Mouse (Mus musculus) hematopoietic stem cell, adult 5-6 weeks (primary cell): ENCODE results near the gene Ndufa11. TPM values are rescaled to one million over a fixed set of nuclear protein-coding genes. Genes with fewer than 3 reads are reported as not detected.

ENCODE experiments used
- ATAC-seq, 2 experiments: fragments of 125-278 bp in 1 of 2; replicated peaks in 1 of 2; 2 replicates each; pipeline ENCODE4 v1.8.0; 2016 to 2017; ENCODE audit warnings: inconsistent platforms in 2 of 2, mild to moderate bottlenecking in 2 of 2, moderate number of reproducible peaks in 2 of 2, low read depth in 1 of 2, moderate TSS enrichment in 1 of 2; ENCODE audit not compliant: low FRiP score in 2 of 2, poor library complexity in 2 of 2, severe bottlenecking in 2 of 2, insufficient read depth in 1 of 2, low TSS enrichment in 1 of 2
- total RNA-seq: library from RNA; stranded (forward); fragments of 172-1452, 232-1000 nt; gene quantifications from 2 replicates; pipeline ENCODE4 v1.2.3, GENCODE M21; 2017

Ndufa11 gene
- 42.8 and 67.8 TPM in 2 replicates for total RNA-seq

DNA sequence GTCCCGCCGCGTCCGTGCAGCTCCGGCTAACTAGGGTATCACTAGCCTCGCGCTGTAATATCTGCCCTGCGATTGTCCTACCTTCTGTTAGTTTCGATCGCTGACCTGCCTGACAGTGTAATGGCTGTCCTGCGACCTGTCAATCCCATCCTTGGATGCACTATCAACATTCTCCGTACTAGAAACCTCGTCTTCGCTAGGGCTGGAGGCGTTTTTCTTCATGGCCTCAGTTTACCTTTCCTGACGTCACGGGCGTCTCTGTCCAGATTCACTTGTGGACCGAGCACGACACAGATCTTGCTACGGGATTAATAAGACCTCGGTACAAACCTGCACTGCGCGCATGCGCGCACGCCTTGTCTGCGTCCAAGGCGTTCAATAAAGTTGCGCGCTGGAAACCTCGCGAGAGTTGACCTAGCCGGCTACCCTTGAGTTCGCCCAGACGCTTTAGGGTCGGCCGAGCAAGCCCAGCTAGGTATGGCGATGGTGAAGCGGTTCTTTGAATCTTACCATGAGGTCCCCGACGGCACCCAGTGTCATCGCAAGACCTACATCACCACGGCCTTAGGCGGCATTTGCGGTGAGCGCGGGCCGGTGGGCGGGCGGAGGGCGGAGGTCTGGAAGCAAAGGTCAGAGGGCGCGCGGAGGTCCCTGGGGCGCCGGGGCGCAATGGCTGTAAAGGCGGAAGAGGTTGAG, at the start of gene Ndufa11, which contains the start of gene Vmac:
Gene Ndufa11, plus strand, starts transcription at position 405 of the 696 bp plus-strand sequence.
Gene Vmac, minus strand, starts transcription at position 660 of the 696 bp plus-strand sequence.
- peak; percentile 63 to 70 for ATAC-seq

DNA sequence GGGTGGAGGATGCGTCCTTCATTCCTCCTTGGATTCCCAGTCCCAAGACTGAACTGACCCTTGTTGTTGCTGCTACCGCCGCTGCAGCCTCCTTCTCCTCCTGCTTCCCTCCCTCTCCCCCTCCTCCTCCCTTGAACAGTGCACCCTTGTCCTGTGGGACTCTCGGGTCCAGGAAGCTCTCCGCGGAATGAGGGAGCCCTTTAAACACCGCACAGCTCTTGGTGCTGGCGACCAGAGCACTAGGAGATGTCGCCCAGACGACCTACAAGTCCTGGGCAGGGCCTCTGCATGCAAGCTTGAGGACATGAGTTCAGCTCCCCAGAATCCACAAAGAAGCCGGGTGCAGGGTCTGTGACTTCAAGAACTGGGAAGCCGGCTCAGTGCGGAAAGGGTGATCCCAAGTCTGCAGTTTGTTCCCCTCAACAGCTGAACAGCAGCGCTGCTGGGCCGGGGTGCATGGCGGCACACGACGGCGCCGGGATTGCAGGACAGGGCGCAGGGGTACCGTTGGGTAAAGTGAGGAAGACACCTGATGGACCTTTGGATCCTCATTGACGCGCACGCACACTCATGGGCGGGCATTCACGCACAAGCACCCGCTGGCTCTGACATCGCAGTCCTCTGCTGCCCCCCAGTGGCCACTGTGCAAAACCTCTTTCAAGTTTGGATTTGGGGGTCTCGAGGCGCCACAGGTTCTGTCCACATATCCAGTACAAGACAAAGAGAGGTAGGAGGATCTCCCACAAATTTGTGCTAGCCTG, 49.0 kb upstream of the Ndufa11 start:
- ATAC-seq, result peak; percentile 58 to 65

DNA sequence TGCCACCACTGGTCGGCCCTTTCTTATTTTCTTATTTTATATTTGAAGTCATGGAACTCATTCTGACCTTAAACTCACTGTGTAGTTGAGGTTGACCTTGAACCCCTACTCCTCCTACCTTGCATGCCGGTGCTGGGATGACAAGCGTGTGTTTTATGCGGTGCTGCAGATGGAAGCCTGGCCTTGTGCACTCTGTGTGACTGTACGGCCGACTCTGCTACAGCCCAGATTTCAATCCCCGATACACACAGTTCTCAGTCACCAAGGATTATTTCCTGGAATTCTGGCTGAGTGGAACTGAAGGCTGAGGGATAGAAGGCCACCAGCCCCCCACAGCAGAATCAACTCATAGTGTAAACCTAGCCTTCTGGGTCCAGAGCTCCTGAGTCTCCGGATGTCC, 47.8 kb upstream of the Ndufa11 start:
- no peak for ATAC-seq

DNA sequence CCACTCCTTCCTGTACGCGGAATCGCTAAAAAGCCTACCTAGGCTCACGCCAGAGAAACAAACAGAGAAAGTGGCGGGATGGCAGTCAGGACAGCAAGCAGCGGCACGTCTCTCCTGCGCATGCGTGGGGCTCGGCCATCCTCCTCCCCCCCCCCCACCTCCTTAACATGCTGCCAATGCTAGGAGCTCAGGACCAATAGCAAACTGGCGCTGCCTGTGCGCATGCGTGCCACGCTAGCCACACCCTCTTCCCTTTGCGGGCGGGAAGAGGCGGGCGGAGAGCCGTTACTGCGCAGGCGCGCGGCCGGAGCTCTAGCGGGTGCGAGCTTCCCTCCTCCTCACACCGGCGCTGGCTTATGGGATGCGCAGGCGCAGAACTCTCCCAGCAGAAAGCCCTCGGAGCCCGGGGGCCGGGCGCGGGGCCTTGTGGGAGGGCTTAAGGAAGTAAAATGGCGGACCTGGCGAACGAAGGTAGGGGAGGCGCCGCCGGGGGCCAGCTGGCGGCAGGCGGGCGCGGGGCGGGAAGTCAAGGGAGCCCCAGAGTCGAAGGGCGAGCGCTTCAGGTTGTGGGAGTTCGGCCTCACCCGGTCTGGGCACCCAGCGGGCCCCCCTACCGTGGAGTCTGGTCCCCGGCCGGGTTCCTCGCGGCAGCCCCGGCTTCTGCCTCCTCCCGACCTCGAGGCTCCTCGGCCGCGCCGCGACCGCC, 44.5 kb upstream of the Ndufa11 start, which contains the start of gene Ranbp3:
Gene Ranbp3, plus strand, starts transcription at position 354 of the 706 bp plus-strand sequence.
- peak; percentile 86 to 87 for ATAC-seq

DNA sequence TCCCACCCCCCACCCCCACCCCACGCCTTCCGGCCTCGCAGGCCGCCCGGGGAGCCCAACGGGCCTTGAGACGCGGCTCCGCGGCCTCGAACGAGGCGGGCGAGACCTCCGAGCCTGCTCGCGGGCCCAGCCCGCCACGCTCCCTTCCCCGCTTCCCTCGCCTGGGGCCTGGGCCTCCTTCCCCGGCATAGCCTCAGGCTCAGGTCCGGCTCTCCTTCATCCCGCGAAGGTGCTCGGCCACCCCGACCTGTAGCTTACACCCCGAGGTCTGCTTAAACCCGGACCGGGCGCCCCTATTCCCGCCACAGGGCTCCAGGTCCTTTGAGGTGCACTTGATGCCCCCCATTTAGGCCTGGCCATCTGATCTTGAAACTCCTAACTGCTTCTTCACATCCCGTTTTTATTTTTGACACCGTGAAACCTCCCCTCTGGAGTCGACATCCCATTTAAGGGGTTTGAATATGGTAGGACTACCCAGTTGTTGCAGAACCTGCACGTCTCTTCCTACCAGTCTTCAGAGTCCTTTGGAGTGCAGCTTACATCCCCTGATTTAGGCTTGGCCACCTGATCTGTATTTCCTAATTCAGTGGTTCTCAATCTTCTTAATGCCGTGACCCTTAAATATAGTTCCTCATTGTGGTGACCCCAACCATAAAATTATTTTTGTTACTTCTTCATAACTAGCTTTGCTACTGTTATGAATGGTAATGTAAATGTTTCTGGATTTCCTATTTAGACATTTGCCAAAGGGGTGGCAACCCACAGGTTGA, 43.7 kb upstream of the Ndufa11 start:
- ATAC-seq, result no peak

DNA sequence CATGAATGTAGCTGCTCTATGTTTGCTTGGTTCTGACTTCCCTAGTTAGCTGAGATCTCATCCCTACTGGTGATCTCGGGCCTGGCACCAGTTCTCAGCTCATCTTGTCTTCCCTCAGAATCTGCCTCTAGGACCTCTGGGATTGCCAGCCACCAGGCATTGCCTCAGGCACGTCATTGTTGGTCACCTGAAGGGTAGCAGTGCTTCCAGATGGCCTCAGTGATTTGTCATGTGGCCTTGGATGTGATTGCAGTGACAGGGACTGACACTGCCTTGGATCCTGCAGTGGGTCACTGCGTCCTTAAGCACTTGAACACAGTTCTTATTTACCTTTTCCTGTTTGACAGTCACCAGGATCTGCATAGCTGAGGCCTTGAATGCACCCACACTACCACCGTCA, 35.8 kb upstream of the Ndufa11 start:
- ATAC-seq, result no peak

DNA sequence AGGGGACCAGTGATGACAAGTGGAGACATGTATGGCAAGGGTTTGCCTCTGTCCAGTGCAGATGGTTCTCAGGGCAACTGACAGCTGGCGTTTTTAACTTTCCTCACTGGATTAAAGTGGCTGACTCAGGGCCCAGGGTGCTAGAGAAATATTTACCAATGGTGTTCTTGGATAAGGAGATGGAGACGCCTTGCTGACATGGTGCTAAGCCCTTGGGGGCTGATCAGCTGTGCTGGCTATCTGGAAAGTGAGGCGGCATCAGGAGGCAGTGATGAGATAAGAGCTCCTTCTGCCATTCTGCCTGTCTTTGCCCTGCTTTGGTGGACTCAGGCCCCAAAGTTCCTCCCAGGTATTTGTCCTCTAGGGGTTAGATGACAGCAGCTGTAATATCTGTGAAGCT, 34.7 kb upstream of the Ndufa11 start:
- ATAC-seq, result no peak

DNA sequence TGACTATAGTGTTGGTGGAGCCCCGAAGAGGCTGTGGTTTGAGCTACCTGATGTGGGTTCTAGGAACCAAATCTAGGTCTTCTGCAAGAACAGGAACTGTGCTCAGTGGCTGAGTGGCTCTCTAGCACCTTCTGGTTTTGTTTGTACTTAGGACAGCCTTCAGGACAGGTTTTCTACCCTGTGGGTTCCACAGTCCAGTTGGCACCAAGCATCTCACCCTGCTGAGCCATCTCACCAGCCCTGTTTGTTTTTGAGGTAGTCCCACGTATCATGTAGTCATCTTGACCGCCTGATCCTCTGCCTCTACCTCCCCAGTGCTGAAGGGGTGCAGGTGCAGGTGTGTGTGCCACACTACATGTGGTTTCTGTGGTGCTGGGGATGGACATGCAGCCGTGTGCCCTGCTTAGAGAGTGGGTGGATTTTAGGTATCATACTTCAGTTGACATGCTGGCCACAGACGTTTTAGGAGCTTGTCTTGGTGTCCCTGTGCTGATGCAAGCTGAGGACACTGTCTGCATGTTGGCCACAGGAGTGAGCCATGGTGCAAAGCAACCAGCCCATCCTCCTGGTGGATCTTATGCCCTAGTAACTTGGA, 33.9 kb upstream of the Ndufa11 start:
- no peak for ATAC-seq

DNA sequence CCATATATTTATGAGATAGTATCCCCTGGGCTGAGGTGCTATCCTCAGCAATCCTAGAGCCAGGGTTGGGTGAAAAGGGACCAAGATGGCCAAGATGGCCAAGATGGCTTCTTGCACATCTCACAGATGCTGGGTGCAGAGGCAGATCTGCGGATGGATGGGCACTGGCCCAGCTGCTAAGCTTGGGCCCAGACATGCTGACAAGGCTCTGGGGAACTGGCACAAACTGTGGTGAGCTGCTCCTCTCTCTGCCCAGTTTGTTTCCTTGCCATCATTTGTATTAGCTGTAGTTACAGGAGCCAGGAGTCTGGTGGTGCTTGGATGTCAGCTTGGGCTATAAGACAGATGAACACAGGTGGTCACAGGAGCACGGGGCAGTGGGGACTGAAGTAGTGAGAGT, 32.9 kb upstream of the Ndufa11 start:
- no peak for ATAC-seq

DNA sequence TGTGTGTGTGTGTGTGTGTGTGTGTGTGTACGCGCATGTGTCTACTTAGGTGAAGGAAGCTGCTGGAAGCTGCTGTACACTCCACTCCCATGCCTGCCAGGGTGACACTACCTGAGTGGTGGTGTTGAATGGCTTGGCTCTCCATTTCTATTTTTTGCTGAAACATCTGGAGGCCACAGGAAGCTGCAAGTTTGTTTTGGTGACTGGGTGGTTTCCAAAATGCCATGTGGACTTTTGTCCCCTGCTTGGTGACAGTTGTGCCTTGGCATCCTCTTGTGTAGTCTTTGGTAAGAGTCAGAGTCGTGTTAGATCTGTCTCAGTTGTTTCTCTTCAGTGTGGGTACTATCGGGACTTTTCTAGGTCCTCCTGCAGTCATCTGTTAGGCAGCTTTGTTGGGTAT, 30.8 kb upstream of the Ndufa11 start:
- no peak for ATAC-seq

DNA sequence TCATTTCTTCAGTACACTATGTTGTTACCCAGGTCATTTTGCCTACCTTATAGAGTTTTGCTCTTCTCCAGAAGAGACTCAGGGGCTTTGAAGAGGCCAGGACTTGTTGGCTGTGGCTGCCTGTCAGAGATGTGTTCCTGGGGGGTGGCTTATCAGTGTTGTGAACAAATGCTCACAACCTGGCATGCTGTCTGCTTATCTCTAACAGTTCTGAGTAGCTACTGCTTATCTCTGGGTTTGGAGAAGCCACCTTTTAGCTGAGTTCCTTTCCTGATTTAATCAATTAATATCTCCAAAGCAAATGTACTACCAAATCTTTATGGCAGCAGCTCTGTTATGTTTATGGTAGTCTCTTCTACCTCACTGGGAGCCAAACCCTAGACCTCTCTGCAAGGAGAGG, 29.5 kb upstream of the Ndufa11 start:
- no peak; a peak in 1 of 4 replicates for ATAC-seq

DNA sequence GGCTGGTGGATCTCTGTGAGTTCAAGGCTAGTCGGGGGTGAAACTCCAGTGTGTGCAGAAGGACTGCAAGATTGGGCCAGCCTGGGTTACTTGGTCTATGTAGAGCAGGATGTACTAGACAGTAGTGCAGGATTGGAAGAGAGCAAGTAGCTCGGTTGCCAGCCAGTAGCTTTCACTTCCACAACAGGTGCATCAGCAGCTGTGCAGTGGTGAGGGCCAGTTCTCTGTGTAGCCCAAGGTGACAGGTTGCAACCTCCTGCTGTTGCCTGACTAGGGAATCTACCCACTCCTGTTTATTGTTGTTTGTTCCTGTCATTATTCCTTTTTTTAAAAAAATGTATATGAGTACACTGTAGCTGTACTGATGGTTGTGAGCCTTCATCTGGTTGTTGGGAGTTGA, 28.9 kb upstream of the Ndufa11 start:
- ATAC-seq, result no peak

DNA sequence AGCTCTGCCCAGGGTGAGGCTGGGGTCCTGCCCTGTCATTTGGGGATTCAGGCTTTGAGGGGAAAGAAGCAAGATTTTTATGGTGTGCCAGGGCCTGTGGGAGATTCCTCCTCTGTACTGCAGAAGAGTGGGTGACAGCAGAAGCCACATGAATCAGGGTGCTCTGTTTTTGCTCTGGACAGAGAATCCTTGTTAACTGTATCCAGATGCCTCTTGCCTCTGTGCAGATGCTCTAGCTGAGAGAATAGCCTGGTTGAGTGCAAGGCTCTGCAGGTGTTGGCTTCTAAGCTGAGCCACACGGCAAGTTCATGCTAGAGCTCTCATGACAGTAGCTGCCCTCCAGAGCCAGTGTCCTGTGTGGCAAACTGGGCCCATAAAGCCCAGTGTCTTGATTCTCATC, 24.2 kb upstream of the Ndufa11 start:
- no peak; a peak in 2 of 4 replicates for ATAC-seq

DNA sequence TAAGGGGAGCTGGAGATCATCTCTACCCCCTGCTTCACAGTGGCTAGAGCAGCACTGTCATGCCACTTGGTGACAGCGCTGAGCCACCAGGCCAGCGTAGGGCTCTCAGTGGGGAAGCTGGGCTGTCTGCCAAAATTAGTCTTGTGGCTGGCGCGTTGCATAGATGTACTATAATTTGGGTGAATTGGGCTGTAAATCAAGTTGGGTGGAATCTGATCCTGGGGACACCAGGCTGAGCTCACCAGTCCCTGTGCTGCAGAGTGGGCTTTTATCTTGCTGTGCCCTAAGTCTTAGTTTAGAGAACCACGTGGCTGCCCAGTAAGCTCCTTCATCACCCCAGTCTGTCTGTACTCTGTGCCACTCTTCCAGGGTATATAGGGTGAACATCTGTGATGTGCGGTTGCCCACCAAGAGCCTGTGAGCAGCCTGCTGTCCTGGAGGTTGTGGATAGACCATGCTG, 23.7 kb upstream of the Ndufa11 start:
- peak; percentile 77 to 85 for ATAC-seq

DNA sequence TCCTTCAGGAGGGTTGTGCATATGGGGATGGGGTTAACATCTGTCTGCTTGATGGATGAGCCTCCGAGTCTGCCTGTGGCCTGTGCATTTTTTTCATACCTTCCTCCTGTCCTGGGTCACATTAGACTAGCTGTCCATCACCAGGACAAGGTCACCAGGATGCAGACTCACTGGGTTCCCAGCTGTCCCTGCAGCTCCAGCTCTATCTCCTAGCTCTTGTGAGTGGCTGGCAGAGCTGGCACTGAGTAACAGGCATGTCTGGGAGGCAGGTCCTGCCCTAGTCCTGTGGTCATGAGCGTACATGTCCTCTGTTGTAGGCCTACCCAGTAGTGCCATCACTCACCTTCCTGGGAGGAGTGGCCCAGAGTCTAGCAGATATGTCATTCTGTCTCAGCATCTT, 17.1 kb upstream of the Ndufa11 start:
- ATAC-seq, result no peak

DNA sequence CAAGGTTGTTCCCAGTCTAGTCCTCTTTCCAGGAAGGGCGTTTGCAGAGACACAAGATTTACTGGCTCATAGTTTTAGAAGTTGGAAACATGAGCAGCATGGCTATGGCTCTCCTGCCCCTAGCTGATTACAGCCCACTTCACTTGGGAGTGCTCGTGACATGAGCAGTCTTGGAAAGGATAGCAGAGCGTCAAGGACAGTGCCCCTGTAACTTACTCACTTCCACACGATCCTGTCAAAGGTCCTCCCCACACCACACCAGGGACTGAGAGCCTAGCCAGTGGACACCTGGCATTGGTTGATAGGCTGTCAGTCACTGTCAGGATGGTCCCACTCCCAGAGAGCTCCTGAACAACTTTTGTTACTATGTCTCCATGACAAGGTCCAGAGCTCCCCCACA, 14.5 kb upstream of the Ndufa11 start:
- ATAC-seq, result no peak

DNA sequence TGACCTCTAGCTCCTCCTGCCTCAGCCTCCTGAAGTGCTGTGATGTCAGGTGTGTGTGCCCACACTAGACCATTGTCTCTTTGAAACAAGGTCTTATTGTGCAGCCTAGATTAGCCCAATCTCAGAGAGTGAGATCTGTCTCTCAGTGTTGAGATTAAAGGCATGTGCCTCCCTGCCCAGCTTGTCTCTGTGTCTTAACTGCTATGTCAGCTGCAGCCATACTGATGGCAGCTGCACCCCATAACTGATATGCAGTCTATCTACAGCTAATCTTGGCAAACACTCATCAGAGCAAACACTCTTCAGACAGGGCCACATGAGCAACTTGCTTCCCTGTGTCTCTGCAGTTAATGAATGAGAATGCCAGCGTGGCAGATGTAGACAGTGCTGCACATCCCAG, 11.1 kb upstream of the Ndufa11 start:
- ATAC-seq, result no peak
